Mouse (Mus musculus) MEL (cell line): ENCODE results near the gene Prrc2b. TPM values are rescaled to one million over a fixed set of nuclear protein-coding genes. Genes with fewer than 3 reads are reported as not detected.

ENCODE experiments used
- DNase-seq: peaks from one replicate; pipeline ENCODE4 v3.0.0; 2011; ENCODE audit warnings: low read depth, low spot score
- H3K27ac ChIP-seq: 2 replicates; pipeline ENCODE4 v1.5.1; 2012; ENCODE audit warnings: low read depth, mild to moderate bottlenecking, control low read depth, low read length, moderate library complexity; ENCODE audit not compliant: control insufficient read depth
- H3K27me3 ChIP-seq, 2 experiments: fragments of 150-350 bp in 1 of 2; sonication (generic) in 1 of 2; 2 replicates each; pipeline ENCODE4 v1.6.1; 2012; ENCODE audit warnings: low read length in 2 of 2, mild to moderate bottlenecking in 2 of 2, improper control_type of control experiment in 1 of 2, moderate library complexity in 1 of 2; ENCODE audit not compliant: insufficient read depth in 2 of 2, control insufficient read depth in 1 of 2
- H3K36me3 ChIP-seq, 2 experiments: 2 replicates each; pipeline ENCODE4 v1.6.1; 2012 to 2014; ENCODE audit warnings: low read length in 2 of 2, improper control_type of control experiment in 1 of 2, inconsistent platforms in 1 of 2, mild to moderate bottlenecking in 1 of 2; ENCODE audit not compliant: insufficient read depth in 2 of 2, control insufficient read depth in 1 of 2
- H3K4me1 ChIP-seq, 2 experiments: fragments of 150-350 bp in 1 of 2; sonication (generic) in 1 of 2; 2 replicates each; pipeline ENCODE4 v1.6.1; 2012; ENCODE audit warnings: low read length in 2 of 2, improper control_type of control experiment in 1 of 2, mild to moderate bottlenecking in 1 of 2; ENCODE audit not compliant: insufficient read depth in 2 of 2, control insufficient read depth in 1 of 2
- H3K4me3 ChIP-seq, 2 experiments: fragments of 150-350 bp in 1 of 2; sonication (generic) in 1 of 2; 2 replicates each; pipeline ENCODE4 v1.5.1; 2012; ENCODE audit warnings: low read depth in 2 of 2, low read length in 2 of 2, mild to moderate bottlenecking in 2 of 2, moderate library complexity in 2 of 2, control low read depth in 1 of 2, improper control_type of control experiment in 1 of 2; ENCODE audit not compliant: control insufficient read depth in 1 of 2, insufficient read depth in 1 of 2
- H3K79me2 ChIP-seq: 2 replicates; pipeline ENCODE4 v1.6.1; 2012; ENCODE audit warnings: mild to moderate bottlenecking, low read length, moderate library complexity; ENCODE audit not compliant: control insufficient read depth, poor library complexity, insufficient read depth
- H3K9ac ChIP-seq: 2 replicates; pipeline ENCODE4 v1.6.1; 2012; ENCODE audit warnings: low read depth, mild to moderate bottlenecking, control low read depth, low read length, moderate library complexity; ENCODE audit not compliant: control insufficient read depth, poor library complexity, severe bottlenecking
- H3K9me3 ChIP-seq: fragments of 150-350 bp; sonication (generic); replicated peaks from 2 replicates; pipeline ENCODE4 v1.6.1; 2012; ENCODE audit warnings: mild to moderate bottlenecking, low read length, improper control_type of control experiment, moderate library complexity; ENCODE audit not compliant: insufficient read depth
- BHLHE40 ChIP-seq: IDR thresholded peaks from 2 replicates; pipeline ENCODE4 v1.6.1; 2012; ENCODE audit warnings: low read depth, mild to moderate bottlenecking, inconsistent platforms, low read length, improper control_type of control experiment, borderline replicate concordance
- CHD1 ChIP-seq: IDR thresholded peaks from 2 replicates; pipeline ENCODE4 v1.6.1; 2012; ENCODE audit warnings: low read depth, mild to moderate bottlenecking, inconsistent platforms, low read length, improper control_type of control experiment
- CHD2 ChIP-seq: IDR thresholded peaks from 2 replicates; pipeline ENCODE4 v1.6.1; 2011; ENCODE audit warnings: low read length, improper control_type of control experiment
- CTCF ChIP-seq, 3 experiments: IDR thresholded peaks in 2 of 3; conservative IDR thresholded peaks in 1 of 3; 2 replicates each; pipeline ENCODE4 v1.5.1; 2011 to 2012; ENCODE audit warnings: low read length in 3 of 3, low read depth in 2 of 3, mild to moderate bottlenecking in 2 of 3, improper control_type of control experiment in 1 of 3, inconsistent platforms in 1 of 3, mixed read lengths in 1 of 3, moderate library complexity in 1 of 3; ENCODE audit not compliant: control insufficient read depth in 1 of 3, insufficient read depth in 1 of 3, poor library complexity in 1 of 3, severe bottlenecking in 1 of 3
- ELF1 ChIP-seq: IDR thresholded peaks from 2 replicates; pipeline ENCODE4 v1.6.1; 2014; ENCODE audit warnings: low read depth, mild to moderate bottlenecking, inconsistent platforms, low read length, improper control_type of control experiment, moderate library complexity
- EP300 ChIP-seq, 2 experiments: IDR thresholded peaks; 2 replicates each; pipeline ENCODE4 v1.6.1; 2011; ENCODE audit warnings: improper control_type of control experiment in 2 of 2, low read length in 2 of 2, low read depth in 1 of 2, mild to moderate bottlenecking in 1 of 2
- ETS1 ChIP-seq: IDR thresholded peaks from 2 replicates; pipeline ENCODE4 v1.6.1; 2012; ENCODE audit warnings: low read depth, mild to moderate bottlenecking, inconsistent platforms, low read length, improper control_type of control experiment, moderate library complexity
- JUND ChIP-seq: IDR thresholded peaks from 2 replicates; pipeline ENCODE4 v1.6.1; 2011; ENCODE audit warnings: low read depth, mild to moderate bottlenecking, improper control_type of control experiment, low read length
- MAX ChIP-seq: IDR thresholded peaks from 2 replicates; pipeline ENCODE4 v1.6.1; 2011; ENCODE audit warnings: low read length, improper control_type of control experiment
- MXI1 ChIP-seq: IDR thresholded peaks from 2 replicates; pipeline ENCODE4 v1.6.1; 2011; ENCODE audit warnings: mild to moderate bottlenecking, low read depth, low read length, improper control_type of control experiment
- MYB ChIP-seq: IDR thresholded peaks from 2 replicates; pipeline ENCODE4 v1.6.1; 2011; ENCODE audit warnings: mild to moderate bottlenecking, low read depth, low read length, improper control_type of control experiment
- NRF1 ChIP-seq: IDR thresholded peaks from 2 replicates; pipeline ENCODE4 v1.6.1; 2014; ENCODE audit warnings: low read depth, mild to moderate bottlenecking, inconsistent platforms, low read length, improper control_type of control experiment, moderate library complexity; ENCODE audit not compliant: poor library complexity, insufficient read depth, severe bottlenecking
- POLR2A ChIP-seq, 2 experiments: IDR thresholded peaks; 2 replicates each; pipeline ENCODE4 v1.6.1; 2011 to 2012; ENCODE audit warnings: low read length in 2 of 2, mild to moderate bottlenecking in 2 of 2, control low read depth in 1 of 2, improper control_type of control experiment in 1 of 2, low read depth in 1 of 2, moderate library complexity in 1 of 2; ENCODE audit not compliant: control insufficient read depth in 1 of 2, insufficient read depth in 1 of 2, poor library complexity in 1 of 2
- RAD21 ChIP-seq: IDR thresholded peaks from 2 replicates; pipeline ENCODE4 v1.6.1; 2011; ENCODE audit warnings: mild to moderate bottlenecking, low read depth, low read length, improper control_type of control experiment
- RCOR1 ChIP-seq: IDR thresholded peaks from 2 replicates; pipeline ENCODE4 v1.6.1; 2012; ENCODE audit warnings: low read depth, mild to moderate bottlenecking, inconsistent platforms, low read length, improper control_type of control experiment
- SIN3A ChIP-seq: IDR thresholded peaks from 2 replicates; pipeline ENCODE4 v1.6.1; 2012; ENCODE audit warnings: low read length, improper control_type of control experiment, inconsistent platforms
- TAL1 ChIP-seq: IDR thresholded peaks from 2 replicates; pipeline ENCODE4 v1.6.1; 2012; ENCODE audit warnings: mild to moderate bottlenecking, inconsistent platforms, low read length, moderate library complexity, mixed read lengths
- TCF12 ChIP-seq: IDR thresholded peaks from 2 replicates; pipeline ENCODE4 v1.6.1; 2014; ENCODE audit warnings: low read depth, mild to moderate bottlenecking, inconsistent platforms, low read length, improper control_type of control experiment, moderate library complexity
- UBTF ChIP-seq: IDR thresholded peaks from 2 replicates; pipeline ENCODE4 v1.6.1; 2012; ENCODE audit warnings: low read depth, mild to moderate bottlenecking, inconsistent platforms, low read length, improper control_type of control experiment, moderate library complexity, borderline replicate concordance; ENCODE audit not compliant: insufficient read depth
- USF1 ChIP-seq: IDR thresholded peaks from 2 replicates; pipeline ENCODE4 v1.6.1; 2014; ENCODE audit warnings: low read depth, mild to moderate bottlenecking, inconsistent platforms, low read length, improper control_type of control experiment, moderate library complexity
- USF2 ChIP-seq, 2 experiments: IDR thresholded peaks; 2 replicates each; pipeline ENCODE4 v1.6.1; 2011 to 2012; ENCODE audit warnings: improper control_type of control experiment in 2 of 2, low read length in 2 of 2, borderline replicate concordance in 1 of 2, inconsistent platforms in 1 of 2, low read depth in 1 of 2, mild to moderate bottlenecking in 1 of 2; ENCODE audit not compliant: insufficient read depth in 1 of 2
- ZC3H11A ChIP-seq: IDR thresholded peaks from 2 replicates; pipeline ENCODE4 v1.6.1; 2012; ENCODE audit warnings: low read depth, mild to moderate bottlenecking, inconsistent platforms, low read length, improper control_type of control experiment
- polyA plus RNA-seq, 2 experiments: library from polyadenylated mRNA; stranded (reverse) in 1 of 2; unstranded in 1 of 2; fragments of >175 nt in 1 of 2; fragments of >200 nt in 1 of 2; gene quantifications; 2 replicates each; pipeline versions ENCODE4 v1.2.1 to v1.2.4; 2012; ENCODE audit warnings: low replicate concordance in 2 of 2, low read depth in 1 of 2; ENCODE audit not compliant: insufficient read length in 2 of 2, insufficient read depth in 1 of 2, missing spikeins in 1 of 2
- total RNA-seq: library from RNA; depleted of rRNA; stranded (reverse); fragments of 300-350 nt; gene quantifications from 2 replicates; pipeline ENCODE4 v1.2.3, GENCODE M21; 2012

Prrc2b gene
- total and polyA plus RNA-seq, 3 experiments, result 14.8 to 42.9 (median 42.2) TPM

DNA sequence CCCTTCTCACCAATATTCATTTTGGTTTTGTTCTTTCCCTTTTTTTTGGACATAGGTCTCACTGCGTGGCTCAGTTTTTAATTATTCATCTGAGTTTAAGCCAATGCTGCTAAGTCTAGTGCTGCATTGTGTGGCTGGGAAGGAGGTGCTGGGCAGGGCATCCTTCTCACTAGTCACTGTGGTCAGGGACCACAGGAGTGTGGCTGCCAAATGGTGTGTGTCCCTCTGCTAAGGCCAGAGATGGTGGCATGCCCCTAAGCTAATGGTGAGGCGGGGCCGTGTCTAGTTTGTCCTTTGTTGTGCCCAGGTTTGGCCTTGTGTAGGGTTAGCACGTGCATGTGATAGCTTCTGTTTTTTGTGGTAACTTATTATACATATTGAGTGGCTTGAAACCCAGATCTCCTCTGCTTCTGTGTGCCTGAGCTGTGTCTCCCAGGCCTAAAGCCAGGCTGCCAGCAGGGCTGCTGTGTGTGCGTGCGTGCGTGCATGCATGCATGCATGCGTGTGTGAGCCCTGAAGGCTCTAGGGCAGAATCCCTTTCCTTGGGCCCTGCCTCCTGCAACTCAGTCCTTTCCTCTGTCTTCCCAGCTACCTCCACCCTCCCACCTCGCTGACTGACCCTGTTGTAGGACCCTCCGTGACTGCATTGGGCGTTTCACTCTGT lies 26.6 kb downstream of the Prrc2b start:
- Histone ChIP-seq H3K4me1 (no peaks in the 10 kb centered on the region), H3K79me2 (peaks cover 50% of the 10 kb centered on the region), H3K36me3 (no peaks in the 10 kb centered on the region)
- DNase-seq, result no peak
- TF ChIP-seq RCOR1 (no peak), USF2 (IDR thresholded peaks at IDR 0.05; ENCODE audit: borderline replicate concordance in 1 of 2, insufficient read depth in 1 of 2, low read depth in 1 of 2, low read length in 2 of 2) (no peak), POLR2A (IDR thresholded peaks at IDR 0.05; ENCODE audit: control insufficient read depth in 1 of 2, insufficient read depth in 1 of 2, low read depth in 1 of 2, low read length in 2 of 2, poor library complexity in 1 of 2) (no peak), ETS1 (no peak), MAX (no peak), USF1 (no peak), TCF12 (no peak), JUND (no peak), MXI1 (no peak), TAL1 (no peak), MYB (no peak), CHD2 (no peak)
- TF ChIP-seq, all 39 proteins: peak for 0
- no peak overlapping the region for H3K4me3 ChIP-seq
- H3K27me3 ChIP-seq, result no peaks in the 10 kb centered on the region
- H3K9me3 ChIP-seq, result no peaks in the 10 kb centered on the region
- no peak overlapping the region for H3K27ac ChIP-seq
- no peak overlapping the region for H3K9ac ChIP-seq

GRCm38 (mm10) chr2:32179363-32179762 lies 28.5 kb downstream of the Prrc2b start:
- no peak for TF ChIP-seq CHD1
- TF ChIP-seq TCF12, result no peak
- no peak for TF ChIP-seq BHLHE40
- no peak for TF ChIP-seq RAD21
- TF ChIP-seq CTCF (IDR thresholded peaks at IDR 0.05 in 2 of 3, conservative IDR thresholded peaks at IDR 0.05 in 1 of 3; ENCODE audit: control insufficient read depth in 1 of 3, insufficient read depth in 1 of 3, low read depth in 2 of 3, low read length in 3 of 3, poor library complexity in 1 of 3, severe bottlenecking in 1 of 3), result no peak
- TF ChIP-seq NRF1, result no peak
- TF ChIP-seq UBTF, result no peak
- no peak for TF ChIP-seq SIN3A
- no peak for TF ChIP-seq ZC3H11A
- TF ChIP-seq EP300 (IDR thresholded peaks at IDR 0.05; ENCODE audit: low read depth in 1 of 2, low read length in 2 of 2), result no peak
- no peak for TF ChIP-seq ELF1
- Histone ChIP-seq H3K27me3 (no peaks in the 10 kb centered on the region), H3K9ac (no peak overlapping the region), H3K27ac (no peak overlapping the region), H3K79me2 (peaks cover 42% of the 10 kb centered on the region), H3K36me3 (no peaks in the 10 kb centered on the region), H3K9me3 (no peaks in the 10 kb centered on the region), H3K4me3 (no peak overlapping the region), H3K4me1 (no peaks in the 10 kb centered on the region)
- no peak for DNase-seq
